Mouse (Mus musculus): ENCODE data around the gene Clip1.
"Not testable (repeated sequence)": the region's sequence is repeated elsewhere in the genome, so short reads cannot be mapped to it uniquely, and the experiment has no call there.

Gene Clip1

DNA sequence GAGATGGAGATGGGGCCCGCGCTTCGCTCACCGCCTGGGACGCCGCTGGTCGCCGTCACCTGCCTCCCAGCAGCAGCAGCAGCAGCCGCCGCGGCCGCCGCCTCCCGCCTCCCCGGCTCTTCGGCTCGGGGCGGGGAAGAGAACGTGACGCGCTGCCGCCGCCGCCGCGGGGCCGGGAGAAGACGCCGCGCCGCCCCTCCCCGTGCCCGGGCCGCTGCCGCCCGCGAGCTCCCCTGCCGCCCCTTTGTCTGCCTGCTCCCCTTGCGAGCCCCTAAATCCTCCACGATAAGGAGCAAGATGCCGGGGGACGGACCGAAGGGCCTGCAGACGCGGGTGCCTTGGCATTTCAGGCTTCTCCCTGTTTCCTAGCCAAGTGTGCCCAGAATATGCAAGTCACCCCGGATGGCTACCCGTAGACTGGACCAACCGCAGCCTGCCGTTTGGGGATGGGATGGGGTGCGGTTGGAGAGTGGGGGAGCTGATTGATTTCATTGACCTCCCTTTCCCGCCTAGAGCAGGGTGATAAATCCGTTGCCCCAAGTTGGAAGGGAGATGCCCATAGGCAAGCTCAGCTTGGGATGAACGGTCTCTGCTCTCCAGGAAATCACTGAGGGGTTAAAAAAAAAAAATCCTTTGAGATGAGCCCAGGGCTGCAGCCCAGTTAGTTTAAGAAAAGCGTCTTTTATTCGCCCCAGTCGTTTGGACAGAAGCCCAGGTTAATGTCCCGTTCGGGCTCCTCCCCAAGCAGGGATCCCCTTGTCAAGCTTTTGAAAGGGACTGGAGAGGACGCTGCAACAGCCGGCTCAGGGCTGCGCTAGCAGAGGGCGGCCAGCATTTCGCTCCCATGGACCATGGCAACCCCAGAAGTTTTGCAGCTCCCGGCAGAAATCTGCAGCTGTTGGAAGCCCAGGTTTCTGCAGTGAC, at the start of gene Clip1:
Gene Clip1 (minus strand): TSS at position 398 of the 924 bp plus-strand sequence.
- peak; percentile 43 for DNase-seq (ENCODE audit: low read depth, low spot score)

DNA sequence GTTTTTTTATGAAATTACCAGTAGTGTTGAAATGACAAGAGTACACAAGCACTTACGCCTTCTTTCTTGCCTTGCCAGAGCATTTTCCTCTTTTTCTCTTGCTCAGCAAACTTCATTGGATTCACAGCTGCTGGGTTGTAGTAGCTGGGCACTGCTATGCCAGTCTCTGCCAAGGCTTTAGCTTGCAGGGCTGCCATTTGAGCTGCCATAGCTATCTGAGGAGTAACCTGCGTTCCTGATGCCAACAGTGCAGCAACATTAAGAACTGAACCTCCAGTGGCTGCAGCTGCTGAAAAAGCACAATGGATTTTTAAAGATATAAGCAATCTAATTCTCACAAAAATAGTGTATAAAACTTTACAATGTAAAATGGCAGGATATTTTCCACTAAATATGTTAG, 46.6 kb upstream of the Clip1 start:
- DNase-seq (ENCODE audit: low read depth, low spot score) = no peak

DNA sequence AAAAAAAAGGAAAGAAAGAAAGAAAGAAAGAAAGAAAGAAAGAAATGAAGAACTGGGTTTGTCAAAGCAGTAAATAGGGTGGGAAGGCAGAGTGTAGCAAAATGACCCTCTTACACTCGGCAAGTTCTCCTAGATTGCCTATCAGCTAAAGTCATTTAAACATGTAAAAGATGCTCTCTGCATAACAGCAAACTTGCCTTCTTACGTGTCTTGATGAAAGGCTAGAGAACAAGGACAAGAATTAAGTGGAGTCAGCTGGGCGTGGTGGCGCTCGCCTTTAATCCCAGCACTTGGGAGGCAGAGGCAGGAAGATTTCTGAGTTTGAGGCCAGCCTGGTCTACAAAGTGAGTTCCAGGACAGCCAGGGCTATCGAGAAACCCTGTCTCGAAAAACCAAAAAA, 39.4 kb upstream of the Clip1 start:
- not testable (repeated sequence) for DNase-seq (ENCODE audit: low read depth, low spot score)

DNA sequence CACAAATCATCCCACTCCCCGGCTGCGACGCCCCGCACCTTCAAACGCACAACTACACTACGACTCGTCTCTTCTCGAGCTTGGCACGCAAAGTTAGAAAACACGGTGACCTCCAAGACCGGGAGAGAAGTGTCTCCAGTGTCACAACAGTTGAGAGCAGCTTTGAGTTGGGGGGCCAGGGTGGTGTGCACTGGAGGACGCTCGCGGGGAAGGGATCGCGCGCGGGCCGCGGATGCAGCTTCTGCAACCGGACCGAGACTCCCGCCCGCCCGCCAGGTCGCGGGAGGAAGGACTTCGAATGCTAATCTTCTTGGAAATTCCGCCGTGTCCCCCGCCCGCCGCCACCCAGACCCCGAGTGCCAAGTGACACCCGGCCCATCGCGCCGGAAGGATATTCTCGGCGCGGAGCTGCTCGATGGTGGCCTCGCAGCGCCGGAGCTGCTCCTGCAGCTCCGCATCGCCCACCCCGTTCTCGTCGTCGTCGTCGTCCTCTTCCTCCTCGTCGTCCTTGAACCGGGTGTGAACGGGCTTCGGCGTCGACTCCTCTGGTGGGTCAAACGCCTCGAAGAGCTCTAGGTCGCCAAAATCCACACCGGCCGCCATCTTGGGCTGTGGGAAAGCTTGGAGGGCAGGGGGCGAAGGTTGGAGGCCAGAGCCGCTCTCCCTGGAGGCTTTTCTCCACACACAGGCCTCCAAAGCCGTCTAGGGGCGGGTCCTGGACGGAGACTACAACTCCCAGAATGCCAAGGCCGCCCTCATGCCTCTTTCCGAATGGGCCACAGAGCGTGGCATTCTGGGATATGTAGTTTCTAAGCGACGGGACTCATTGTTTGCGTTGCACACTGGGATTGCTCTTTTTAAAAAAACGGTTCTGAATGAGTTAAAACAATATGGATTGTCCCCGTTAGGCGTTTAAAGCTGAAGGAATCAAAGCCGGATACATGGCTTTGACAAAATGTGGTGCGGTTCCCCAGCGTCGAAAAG, 36.2 kb upstream of the Clip1 start, which contains the start of gene Zcchc8:
Gene Zcchc8 (minus strand): TSS at position 773 of the 984 bp plus-strand sequence.
- DNase-seq (ENCODE audit: low read depth, low spot score) = peak; percentile 97

DNA sequence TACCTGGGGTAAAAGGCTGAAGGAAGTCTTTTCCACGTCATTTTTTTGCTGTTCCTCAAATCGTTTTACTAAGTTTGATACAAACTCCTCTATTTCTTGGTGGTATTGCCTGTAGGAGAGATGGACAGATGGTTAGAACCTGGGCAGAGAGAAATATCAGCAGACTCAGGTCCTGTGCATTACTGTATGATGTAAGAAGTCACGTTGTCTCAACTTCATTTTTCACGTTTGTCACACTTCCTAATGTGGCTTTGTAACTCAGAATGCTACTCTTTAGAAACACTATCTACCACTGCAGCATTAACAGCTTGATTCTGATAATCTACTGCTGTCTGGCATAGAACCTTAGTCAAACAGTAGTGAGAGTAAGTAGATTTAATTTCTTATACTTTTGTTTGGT, 30.2 kb upstream of the Clip1 start:
- no peak for DNase-seq (ENCODE audit: low read depth, low spot score)

DNA sequence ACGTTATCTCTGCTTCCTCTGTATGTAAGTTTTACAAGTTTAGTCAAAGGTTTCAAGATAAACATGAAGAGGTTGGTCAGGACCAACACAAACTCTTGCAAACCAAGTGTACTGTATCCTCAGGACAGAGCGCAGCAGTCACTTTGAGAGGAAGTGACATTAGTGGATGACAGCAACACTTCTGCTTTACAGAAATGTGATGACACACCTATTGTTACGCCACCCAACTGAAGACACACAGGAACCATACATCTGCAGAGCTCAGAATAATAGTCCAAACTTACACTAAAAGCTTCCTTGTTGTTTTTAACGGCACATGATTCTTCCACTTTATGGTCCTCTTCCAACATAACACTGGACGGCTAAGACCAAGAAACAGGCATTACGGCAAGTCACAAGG, 29.4 kb upstream of the Clip1 start:
- DNase-seq (ENCODE audit: low read depth, low spot score) = no peak

DNA sequence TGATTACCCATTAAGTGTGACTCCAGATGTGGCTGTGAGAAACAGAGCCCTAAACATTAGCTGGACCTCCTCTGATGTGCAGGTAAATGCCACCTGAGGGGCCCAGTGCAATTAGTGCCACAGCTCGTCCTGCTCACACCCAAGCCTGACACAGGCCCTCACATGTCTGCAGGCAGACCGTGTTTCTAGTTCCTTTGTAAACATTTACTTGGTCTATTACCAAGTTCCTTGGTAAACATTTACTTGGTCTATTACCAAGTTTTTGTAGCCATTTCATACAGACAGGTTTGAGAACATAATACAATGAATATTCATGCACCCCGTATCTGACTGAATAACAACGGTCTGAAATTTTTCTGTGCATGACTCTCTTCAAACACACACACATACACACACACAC, 25.2 kb upstream of the Clip1 start:
- DNase-seq (ENCODE audit: low read depth, low spot score) = no peak

DNA sequence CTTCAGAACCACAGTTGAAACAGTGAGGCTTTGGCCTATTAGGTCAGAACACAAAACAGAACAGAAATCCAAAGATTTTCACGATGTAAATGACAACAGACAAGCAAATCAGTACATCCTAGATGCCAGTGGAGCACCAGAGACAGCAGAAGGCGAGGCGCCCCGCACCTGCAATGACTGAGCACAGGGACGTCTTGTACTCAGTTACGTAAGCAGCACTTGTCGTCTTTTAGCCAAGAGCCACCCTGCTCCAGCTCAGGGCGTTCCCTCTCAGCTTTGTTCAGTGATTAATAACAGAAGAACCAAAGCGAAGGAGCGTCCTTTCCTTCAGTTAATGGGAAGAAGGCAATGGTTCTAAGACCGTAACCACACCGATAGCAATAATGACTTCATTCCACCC, 24.2 kb upstream of the Clip1 start:
- no peak for DNase-seq (ENCODE audit: low read depth, low spot score)

DNA sequence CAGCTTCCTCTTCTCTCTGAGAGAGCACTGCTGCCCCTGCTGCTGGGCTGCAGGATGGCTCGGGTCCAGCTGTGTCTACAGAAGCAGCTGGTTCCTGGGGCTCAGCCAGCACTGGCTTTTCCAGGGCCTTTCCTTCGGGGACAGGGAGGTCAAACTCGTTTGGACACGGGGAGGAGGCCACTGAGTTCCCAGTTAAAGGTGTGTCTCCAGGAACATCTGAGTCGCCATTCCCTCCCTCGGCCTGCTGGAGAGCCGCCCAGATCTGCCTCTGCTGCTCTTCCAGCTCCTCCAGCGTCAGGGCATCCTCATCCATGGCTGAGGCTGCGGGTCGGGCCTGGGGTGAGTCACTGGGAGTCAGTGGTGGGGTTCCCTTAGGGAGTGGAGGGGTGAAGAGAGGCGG, 16.2 kb upstream of the Clip1 start:
- DNase-seq (ENCODE audit: low read depth, low spot score) = no peak

DNA sequence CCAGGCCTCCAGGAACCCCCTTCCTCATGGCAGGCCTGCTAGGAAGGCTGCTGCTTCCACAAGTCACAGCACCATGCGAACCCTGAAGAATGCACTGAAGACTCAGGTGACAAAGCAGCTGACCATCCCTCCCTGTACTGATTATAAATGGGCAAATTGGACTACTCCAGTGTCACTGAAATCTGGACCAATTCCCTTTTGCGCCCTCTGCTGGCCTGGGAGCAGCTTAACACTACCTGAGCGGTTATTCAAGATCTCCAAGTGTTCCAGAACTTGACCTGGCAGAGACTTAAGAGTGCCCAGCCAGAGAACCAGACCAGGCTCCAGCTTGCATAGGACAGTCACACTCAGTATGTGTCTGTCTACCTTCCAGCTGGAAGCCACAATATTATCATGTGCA, 14.8 kb upstream of the Clip1 start:
- DNase-seq (ENCODE audit: low read depth, low spot score) = peak; percentile 74

DNA sequence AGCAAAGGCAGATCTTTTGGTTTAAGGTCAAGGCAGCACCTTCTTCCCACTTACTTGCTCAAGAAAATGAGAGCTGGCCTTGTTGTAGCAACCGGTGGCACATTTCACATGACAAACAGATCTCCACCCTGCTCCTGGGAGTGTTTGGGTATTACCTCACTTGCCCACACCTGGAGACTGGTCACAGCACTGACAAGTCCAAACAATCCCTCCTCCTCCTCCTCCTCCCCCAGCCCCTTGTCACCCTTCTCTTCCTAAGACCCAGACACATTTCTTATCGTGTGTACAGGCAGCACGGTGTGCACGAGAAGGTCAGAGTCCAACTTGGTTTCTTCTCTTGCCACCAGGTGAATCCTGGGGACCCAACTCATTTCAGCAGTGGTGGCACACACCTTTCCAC, 12.5 kb upstream of the Clip1 start:
- DNase-seq (ENCODE audit: low read depth, low spot score) = no peak

DNA sequence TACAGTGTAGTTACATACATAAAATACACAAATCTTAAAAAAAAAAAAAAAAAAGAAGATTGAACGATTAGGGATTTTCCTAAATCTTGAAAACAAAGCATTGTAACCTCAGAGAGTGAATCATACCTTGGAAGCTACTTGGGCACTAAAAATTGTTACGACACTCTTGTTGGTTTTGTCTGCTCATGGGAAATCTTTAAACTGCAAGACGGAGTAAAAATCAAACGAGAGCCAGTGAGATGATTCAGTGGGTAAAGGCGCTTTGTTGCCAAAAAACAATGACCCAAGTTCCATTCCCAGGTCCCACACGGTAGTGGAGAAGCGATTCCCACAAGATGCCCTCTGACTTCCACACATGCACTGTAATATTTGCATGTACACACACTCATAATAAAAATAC, 11.8 kb upstream of the Clip1 start:
- no peak for DNase-seq (ENCODE audit: low read depth, low spot score)

DNA sequence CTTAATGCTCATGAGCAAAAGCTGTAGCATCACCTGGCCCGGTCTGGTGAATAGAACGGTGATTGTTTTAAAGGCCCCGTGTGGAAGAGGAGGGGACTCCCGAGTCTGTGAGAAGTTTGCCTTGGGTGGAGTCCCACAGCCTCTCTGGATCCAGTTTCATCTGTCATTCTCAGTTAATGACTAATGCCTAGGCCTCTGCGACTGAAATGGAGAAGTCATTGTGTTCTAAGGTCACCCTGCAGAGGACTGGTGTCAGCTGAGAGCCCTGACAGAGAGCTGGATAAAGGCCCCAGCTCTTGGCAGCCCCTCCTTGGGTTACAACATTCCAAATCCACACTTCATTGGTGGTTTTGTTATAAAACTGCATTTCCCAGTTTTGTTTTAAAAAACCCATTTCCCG, 10.1 kb upstream of the Clip1 start:
- DNase-seq (ENCODE audit: low read depth, low spot score) = no peak

DNA sequence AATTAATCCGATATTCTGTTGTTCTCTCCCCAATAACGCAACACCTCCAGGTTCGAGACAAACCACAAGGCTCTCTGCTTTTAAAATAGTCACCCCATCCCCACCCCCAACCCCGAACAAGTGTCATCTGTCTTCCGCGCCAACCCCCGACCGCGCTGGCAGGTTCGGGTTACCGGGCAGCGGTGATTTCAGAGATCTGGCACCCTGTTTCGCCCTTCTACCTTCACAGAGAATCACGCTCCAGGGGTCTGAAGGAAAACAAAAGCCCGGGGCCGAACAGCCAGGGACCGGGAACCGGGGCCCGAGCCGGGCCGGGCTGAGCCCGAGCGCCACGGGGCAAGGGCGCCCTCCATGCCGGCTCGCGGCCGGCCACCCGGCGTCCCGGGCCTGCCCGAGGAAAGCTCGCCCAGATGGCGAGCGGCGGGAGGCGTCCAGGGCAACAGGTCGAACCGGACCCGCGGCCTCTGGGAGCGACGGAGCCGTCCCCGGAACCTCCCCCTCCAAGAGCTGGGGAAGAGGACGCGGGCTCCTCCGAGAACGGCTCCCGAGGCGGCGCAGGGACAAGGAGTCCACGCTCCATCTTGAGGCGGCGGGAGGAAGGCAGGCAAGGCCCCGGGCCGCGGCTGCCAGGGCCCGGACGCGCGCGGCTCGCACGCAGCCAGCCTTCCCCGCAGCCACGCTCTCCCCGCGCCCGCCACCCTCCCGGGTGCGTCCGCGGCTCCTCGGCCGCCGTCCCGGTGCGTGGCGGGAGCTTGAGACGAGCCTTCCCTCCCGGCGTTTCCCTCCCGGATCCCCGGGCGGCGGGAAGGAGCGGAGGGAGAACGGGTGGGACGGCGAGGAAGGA, 819 bp downstream of the Clip1 start:
- DNase-seq (ENCODE audit: low read depth, low spot score) = peak; percentile 29

DNA sequence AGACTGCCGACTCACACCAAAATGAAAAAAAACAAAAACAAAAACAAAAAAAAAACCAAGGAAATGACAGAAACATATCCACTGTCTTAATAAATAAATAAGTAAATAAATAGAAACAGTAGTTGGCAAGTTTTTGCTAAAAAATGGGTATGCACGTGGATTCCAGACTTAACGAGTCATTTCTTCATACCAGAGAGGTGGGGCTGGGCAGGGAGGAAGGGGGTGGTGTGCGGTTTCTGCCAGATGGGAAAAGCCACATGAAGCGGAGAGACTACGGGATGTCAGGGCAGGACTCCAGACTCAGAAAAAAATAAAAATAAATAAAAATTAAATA, 1.4 kb downstream of the Clip1 start:
- no peak for DNase-seq (ENCODE audit: low read depth, low spot score)

DNA sequence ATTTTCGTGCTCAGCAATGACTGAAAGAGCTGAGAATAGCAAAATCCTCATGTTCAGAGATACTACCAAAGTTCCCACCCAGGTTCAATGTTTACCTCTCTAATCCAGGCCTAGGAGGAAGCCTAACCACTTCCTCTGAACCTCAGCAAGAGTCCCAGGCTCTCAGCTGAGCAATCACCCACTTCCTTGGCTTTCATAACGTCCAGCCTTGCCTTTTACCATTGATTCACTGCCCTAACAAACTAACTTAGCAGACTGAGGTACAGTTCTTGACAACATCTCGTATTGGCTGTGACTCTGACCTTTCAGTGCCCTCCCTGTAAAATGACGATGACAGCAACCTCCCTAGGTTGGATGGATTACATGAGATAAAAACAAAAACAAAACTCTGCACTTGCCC, 2.0 kb downstream of the Clip1 start:
- no peak for DNase-seq (ENCODE audit: low read depth, low spot score)

DNA sequence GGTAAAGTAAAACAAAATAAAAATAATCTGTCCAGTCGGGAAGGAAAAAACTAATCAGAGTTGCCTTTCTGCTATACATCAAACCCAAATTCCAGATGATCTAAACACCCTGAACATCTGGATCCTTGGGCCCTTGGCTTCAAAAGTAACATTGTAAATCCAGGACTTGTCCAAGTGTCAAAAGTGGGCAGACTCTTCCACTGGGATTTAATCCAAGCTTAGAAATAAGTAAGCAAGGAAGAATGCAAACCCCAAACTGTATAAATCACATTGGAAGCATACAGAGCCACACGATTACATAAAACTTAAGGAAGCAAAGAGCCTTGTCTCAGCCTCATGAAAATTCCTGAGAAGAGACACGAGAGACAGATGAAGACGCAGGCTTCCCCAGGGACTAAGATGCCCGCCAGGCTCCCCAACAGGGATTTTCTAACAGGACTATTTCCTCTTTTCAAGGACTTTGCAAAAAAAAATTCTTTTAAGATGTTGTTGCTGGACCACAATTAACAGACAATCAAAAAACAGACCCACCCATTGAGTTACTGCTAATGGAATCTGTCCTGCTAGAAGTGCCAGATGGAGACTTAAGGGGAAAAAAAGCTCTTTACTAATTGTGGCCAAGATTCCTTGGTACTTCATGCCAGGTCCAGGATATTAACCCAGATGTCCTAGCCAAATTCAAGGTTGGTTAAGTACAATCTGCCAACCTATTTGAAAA, 4.7 kb downstream of the Clip1 start:
- DNase-seq (ENCODE audit: low read depth, low spot score) = no peak

DNA sequence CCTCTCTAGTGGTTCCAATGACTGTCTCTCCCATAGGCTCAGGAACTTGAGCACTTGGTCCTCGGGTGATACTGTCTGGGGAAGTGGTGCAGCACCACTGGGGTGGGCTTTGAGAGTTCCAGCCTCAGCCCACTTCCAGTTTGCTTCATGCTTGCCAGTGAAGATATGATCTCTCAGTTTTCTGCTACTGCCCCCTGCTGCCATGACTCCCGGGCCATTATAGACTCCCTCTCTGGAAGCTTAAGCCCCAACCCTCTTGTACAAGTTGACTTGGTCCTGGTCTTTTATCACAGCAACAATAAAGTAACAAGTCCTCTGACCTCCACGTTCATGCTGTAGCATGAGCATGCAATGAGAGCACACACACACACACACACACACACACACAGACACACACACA, 5.3 kb downstream of the Clip1 start:
- no peak for DNase-seq (ENCODE audit: low read depth, low spot score)

DNA sequence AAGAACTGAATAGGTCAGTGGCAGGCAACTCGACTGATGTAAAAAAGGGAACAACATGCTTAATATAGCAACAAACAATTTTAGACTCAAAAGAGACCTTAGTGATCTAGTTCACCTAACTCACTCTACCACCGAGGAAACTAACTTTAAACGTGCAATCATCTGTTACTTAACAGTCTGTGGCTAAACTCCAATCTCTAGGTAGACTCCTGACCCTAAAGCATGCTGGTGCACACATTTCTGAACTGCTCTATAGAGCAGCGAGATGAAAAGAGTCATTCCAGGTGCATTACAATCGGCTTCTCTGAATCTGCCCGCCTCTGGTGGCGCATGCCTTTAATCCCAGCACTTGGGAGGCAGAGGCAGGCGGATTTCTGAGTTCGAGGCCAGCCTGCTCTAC, 8.7 kb downstream of the Clip1 start:
- DNase-seq (ENCODE audit: low read depth, low spot score) = no peak

DNA sequence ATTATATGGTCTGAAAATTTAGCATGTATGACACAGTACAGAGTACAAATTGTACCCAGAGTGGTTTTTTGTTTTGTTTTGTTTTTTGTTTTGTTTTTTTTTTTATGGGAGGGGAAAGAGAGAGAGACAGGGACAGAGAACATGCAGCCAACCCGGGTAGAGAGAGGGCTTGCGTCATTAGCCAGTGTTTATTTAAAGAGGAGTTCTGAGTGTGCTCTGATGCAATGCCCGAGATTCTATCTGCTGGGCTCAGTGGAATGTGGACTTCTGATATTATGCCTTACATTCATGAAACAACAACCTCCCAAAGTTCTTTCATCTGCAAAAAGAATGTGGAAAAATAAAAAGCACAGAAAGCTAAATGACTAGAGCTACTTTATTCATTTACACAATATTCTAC, 9.2 kb downstream of the Clip1 start:
- no peak for DNase-seq (ENCODE audit: low read depth, low spot score)

DNA sequence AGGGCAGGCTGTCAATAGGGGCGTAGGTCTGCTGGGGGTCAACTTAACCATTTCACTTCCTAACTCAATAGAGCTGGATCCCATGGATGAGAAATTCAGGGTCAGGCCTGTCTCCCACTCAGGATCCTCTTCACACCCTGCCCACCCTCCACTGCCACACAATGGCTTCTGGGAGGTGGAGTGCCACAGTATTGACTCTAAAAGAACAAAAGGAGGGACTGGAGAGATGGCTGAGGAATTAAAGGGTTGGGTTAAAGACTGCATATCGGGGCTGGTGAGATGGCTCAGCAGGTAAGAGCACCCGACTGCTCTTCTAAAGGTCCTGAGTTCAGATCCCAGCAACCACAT, 13.0 kb downstream of the Clip1 start:
- DNase-seq (ENCODE audit: low read depth, low spot score) = no peak

Measured in retina, postnatal 7 days (tissue).